Mouse (Mus musculus) gastrocnemius, postnatal 10 days (tissue): ENCODE data around the gene Tmf1. TPM values are rescaled to one million over a fixed set of nuclear protein-coding genes. Genes with fewer than 3 reads are reported as not detected.
A peak's percentile ranks its signal among the peaks of the same experiment; 100 is the strongest.

Source experiments
- DNase-seq: peaks from one replicate; pipeline ENCODE4 v3.0.0; 2021; ENCODE audit warnings: mixed read lengths
- total RNA-seq, 2 experiments: library from RNA; stranded (reverse); gene quantifications; 2 replicates each; pipeline ENCODE4 v1.2.3; 2021

The Tmf1 gene
- total RNA-seq, 2 experiments from 2014 or later = 27.6 to 32.0 TPM

DNA sequence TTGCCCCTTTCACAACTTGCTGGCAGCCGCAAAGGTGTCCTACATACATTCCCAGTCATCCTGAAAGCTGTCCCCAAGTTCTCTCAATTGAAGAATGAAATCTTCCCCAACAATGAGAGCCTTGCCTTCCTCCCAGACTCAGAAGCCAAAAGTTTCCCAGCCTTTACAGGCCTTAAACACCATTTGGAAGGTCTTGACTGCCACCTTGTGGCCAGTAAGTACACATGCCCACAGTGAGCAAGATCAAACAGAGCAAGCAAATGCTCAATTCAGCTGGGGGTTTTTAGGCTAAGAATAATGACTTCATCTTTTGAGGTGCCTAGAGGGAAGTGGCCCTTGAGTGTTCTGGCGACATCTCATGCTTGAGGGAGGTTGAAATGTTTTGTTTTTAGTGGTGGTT, 72.1 kb downstream of the Tmf1 start:
- DNase-seq = peak; percentile 18

DNA sequence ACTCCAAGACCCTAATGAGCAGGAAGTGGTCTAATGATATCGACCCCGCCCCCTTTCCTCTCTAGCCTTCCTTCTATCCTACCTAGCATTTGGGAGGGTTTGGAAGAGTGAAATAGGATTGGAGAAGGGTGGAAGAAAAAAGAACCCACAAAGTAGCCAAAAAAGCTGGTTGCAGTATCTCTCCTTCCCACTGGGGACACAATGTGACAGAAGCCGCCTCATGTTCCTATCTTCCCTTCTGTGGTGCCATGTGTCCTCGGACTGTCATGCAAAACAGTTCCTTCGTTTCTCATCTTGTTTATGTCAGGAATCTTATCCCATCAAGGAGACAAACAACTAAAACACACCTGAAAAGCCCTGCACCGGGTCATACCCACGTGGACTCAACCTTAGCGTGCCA, 72.8 kb downstream of the Tmf1 start:
- no peak for DNase-seq

DNA sequence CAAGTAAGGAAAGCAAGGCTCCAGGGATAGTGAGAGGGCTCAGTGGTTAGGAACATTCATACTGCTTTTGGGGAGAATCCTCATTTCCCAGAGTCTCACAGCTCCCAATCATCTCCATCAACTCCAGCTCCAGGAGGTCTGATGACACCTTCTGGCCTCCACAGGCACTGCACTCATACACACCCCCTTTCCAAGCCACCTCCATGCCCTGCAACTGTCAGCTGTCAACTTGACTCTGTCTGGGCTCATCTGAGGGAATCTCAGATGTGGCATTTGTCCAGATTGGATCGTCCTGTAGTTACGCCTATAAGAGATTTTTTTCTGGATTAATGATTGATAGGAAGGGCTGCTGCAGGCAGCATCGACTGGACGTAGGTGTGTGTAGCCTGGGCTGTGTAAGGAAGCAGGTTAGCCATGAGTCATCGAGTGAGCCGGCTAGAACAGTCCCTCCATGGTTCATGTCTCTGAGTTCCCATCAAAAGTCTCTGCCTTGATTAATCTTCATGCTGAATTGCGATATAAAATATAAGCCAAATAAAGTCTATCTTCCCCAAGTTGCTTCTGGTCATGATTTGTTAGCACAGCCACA, 74.6 kb downstream of the Tmf1 start:
- DNase-seq = no peak

Other genes with a start within 250 kb of the Tmf1 start
- gene Fam19a4, start 118.7 kb downstream of the Tmf1 start, total RNA-seq = under 1 TPM; 0.09 to 0.23 TPM
- 1 to 10 TPM; 4.9 to 8.1 TPM for gene Eogt, start 29.9 kb downstream of the Tmf1 start, total RNA-seq
- gene Uba3, start 26.5 kb upstream of the Tmf1 start, total RNA-seq = 10 to 100 TPM; 50.3 to 51.2 TPM
- 100 to 1,000 TPM; 238 to 249 TPM for gene Arl6ip5, start 31.6 kb upstream of the Tmf1 start, total RNA-seq
- gene Lmod3, start 73.6 kb upstream of the Tmf1 start, total RNA-seq = 100 to 1,000 TPM; 113 to 139 TPM